Mouse (Mus musculus): ENCODE results near the gene Igf2r. TPM values are rescaled to one million over a fixed set of nuclear protein-coding genes. Genes with fewer than 3 reads are reported as not detected.

Igf2r gene
- total RNA-seq, 1 experiment from 2014 or later, result 19.9 TPM

- no peak for ATAC-seq (ENCODE audit: extremely low read depth, insufficient number of reproducible peaks, low FRiP score, poor library complexity, severe bottlenecking)
Measured at GRCm38 (mm10) chr17:12790353-12791078, 21.1 kb upstream of the Igf2r start.

- peak; percentile 64 for ATAC-seq (ENCODE audit: extremely low read depth, insufficient number of reproducible peaks, low FRiP score, poor library complexity, severe bottlenecking)
Measured at GRCm38 (mm10) chr17:12782861-12783847, 13.7 kb upstream of the Igf2r start.

- no peak for ATAC-seq (ENCODE audit: extremely low read depth, insufficient number of reproducible peaks, low FRiP score, poor library complexity, severe bottlenecking)
Measured at GRCm38 (mm10) chr17:12781101-12781500, 11.6 kb upstream of the Igf2r start.

- ATAC-seq (ENCODE audit: extremely low read depth, insufficient number of reproducible peaks, low FRiP score, poor library complexity, severe bottlenecking), result no peak
Measured at GRCm38 (mm10) chr17:12780125-12780524, 10.7 kb upstream of the Igf2r start.

- ATAC-seq (ENCODE audit: extremely low read depth, insufficient number of reproducible peaks, low FRiP score, poor library complexity, severe bottlenecking), result peak; percentile 27; the same call in 1 of the 2 replicates
Measured at GRCm38 (mm10) chr17:12779442-12779841, 10.0 kb upstream of the Igf2r start.

GRCm38 (mm10) chr17:12773956-12774355 lies 4.5 kb upstream of the Igf2r start:
- ATAC-seq (ENCODE audit: extremely low read depth, insufficient number of reproducible peaks, low FRiP score, poor library complexity, severe bottlenecking), result no peak

GRCm38 (mm10) chr17:12770500-12770899 lies 1.0 kb upstream of the Igf2r start:
- no peak for ATAC-seq (ENCODE audit: extremely low read depth, insufficient number of reproducible peaks, low FRiP score, poor library complexity, severe bottlenecking)

- no peak for ATAC-seq (ENCODE audit: extremely low read depth, insufficient number of reproducible peaks, low FRiP score, poor library complexity, severe bottlenecking)
Measured at GRCm38 (mm10) chr17:12768415-12769379, 767 bp downstream of the Igf2r start.

- ATAC-seq (ENCODE audit: extremely low read depth, insufficient number of reproducible peaks, low FRiP score, poor library complexity, severe bottlenecking), result no peak
Measured at GRCm38 (mm10) chr17:12767294-12767852, 2.1 kb downstream of the Igf2r start.

GRCm38 (mm10) chr17:12763412-12763811 lies 6.1 kb downstream of the Igf2r start:
- ATAC-seq (ENCODE audit: extremely low read depth, insufficient number of reproducible peaks, low FRiP score, poor library complexity, severe bottlenecking), result no peak

- ATAC-seq (ENCODE audit: extremely low read depth, insufficient number of reproducible peaks, low FRiP score, poor library complexity, severe bottlenecking), result no peak
Measured at GRCm38 (mm10) chr17:12760355-12761146, 8.9 kb downstream of the Igf2r start.

GRCm38 (mm10) chr17:12759646-12760074 lies 9.8 kb downstream of the Igf2r start:
- no peak for ATAC-seq (ENCODE audit: extremely low read depth, insufficient number of reproducible peaks, low FRiP score, poor library complexity, severe bottlenecking)

GRCm38 (mm10) chr17:12758701-12759455 lies 10.6 kb downstream of the Igf2r start:
- no peak for ATAC-seq (ENCODE audit: extremely low read depth, insufficient number of reproducible peaks, low FRiP score, poor library complexity, severe bottlenecking)

- ATAC-seq (ENCODE audit: extremely low read depth, insufficient number of reproducible peaks, low FRiP score, poor library complexity, severe bottlenecking), result no peak
Measured at GRCm38 (mm10) chr17:12757990-12758389, 11.5 kb downstream of the Igf2r start.

- ATAC-seq (ENCODE audit: extremely low read depth, insufficient number of reproducible peaks, low FRiP score, poor library complexity, severe bottlenecking), result no peak
Measured at GRCm38 (mm10) chr17:12757161-12757560, 12.3 kb downstream of the Igf2r start.

GRCm38 (mm10) chr17:12755951-12756350 lies 13.5 kb downstream of the Igf2r start:
- ATAC-seq (ENCODE audit: extremely low read depth, insufficient number of reproducible peaks, low FRiP score, poor library complexity, severe bottlenecking), result no peak

- peak; percentile 31 for ATAC-seq (ENCODE audit: extremely low read depth, insufficient number of reproducible peaks, low FRiP score, poor library complexity, severe bottlenecking)
Measured at GRCm38 (mm10) chr17:12755146-12755545, 14.3 kb downstream of the Igf2r start.

All from neutrophil, adult 5-6 weeks (primary cell).